Mouse (Mus musculus) embryonic facial prominence, embryonic 12.5 days (tissue): ENCODE results near the gene Anxa11. TPM values are rescaled to one million over a fixed set of nuclear protein-coding genes. Genes with fewer than 3 reads are reported as not detected.
"Not testable (repeated sequence)": the region's sequence is repeated elsewhere in the genome, so short reads cannot be mapped to it uniquely, and the experiment has no call there.

Source experiments
- ATAC-seq: fragments of 200-750 bp; cut with Nextera tagmentation; 2 replicates; pipeline ENCODE4 v1.8.0; 2017; ENCODE audit not compliant: insufficient number of reproducible peaks, insufficient read depth, low FRiP score, low TSS enrichment
- H3K27ac ChIP-seq: fragments of 300-500 bp; sonication (generic); 2 replicates; pipeline ENCODE4 v1.5.1; 2016; ENCODE audit warnings: mild to moderate bottlenecking
- H3K27me3 ChIP-seq: fragments of 300-500 bp; sonication (generic); 2 replicates; pipeline ENCODE4 v1.6.1; 2016; ENCODE audit warnings: mild to moderate bottlenecking, moderate library complexity
- H3K36me3 ChIP-seq: fragments of 300-500 bp; sonication (generic); 2 replicates; pipeline ENCODE4 v1.6.1; 2016; ENCODE audit warnings: mild to moderate bottlenecking
- H3K4me1 ChIP-seq: fragments of 300-500 bp; sonication (generic); 2 replicates; pipeline ENCODE4 v1.6.1; 2016
- H3K4me2 ChIP-seq: fragments of 300-500 bp; sonication (generic); replicated peaks from 2 replicates; pipeline ENCODE4 v1.6.1; 2016; ENCODE audit warnings: mild to moderate bottlenecking, moderate library complexity
- H3K4me3 ChIP-seq: fragments of 300-500 bp; sonication (generic); 2 replicates; pipeline ENCODE4 v1.5.1; 2016; ENCODE audit warnings: mild to moderate bottlenecking
- H3K9ac ChIP-seq: fragments of 300-500 bp; sonication (generic); 2 replicates; pipeline ENCODE4 v1.6.1; 2016; ENCODE audit warnings: mild to moderate bottlenecking, moderate library complexity
- H3K9me3 ChIP-seq: fragments of 300-500 bp; sonication (generic); 2 replicates; pipeline ENCODE4 v1.6.1; 2016; ENCODE audit warnings: mild to moderate bottlenecking, moderate library complexity
- WGBS: fragments of 180-500 bp; shearing (Covaris S2); methylation state at CpG from one replicate; pipeline ENCODE4 v1.1.7; 2016; 5-methylcytosine and 5-hydroxymethylcytosine counted together
- microRNA-seq: library from miRNA; unstranded; fragments of <30 nt; microRNA quantifications from one replicate; pipeline ENCODE4, GENCODE M21; 2017
- polyA plus RNA-seq: library from polyadenylated mRNA; unstranded; fragments of >200 nt; fragmentation: Nextera tagmentation; extraction: Ambion mirVana; gene quantifications from 2 replicates; pipeline ENCODE4 v1.2.1, GENCODE M21; 2016

Gene Anxa11
- polyA plus RNA-seq, 1 experiment from 2014 or later = 14.4 TPM

DNA sequence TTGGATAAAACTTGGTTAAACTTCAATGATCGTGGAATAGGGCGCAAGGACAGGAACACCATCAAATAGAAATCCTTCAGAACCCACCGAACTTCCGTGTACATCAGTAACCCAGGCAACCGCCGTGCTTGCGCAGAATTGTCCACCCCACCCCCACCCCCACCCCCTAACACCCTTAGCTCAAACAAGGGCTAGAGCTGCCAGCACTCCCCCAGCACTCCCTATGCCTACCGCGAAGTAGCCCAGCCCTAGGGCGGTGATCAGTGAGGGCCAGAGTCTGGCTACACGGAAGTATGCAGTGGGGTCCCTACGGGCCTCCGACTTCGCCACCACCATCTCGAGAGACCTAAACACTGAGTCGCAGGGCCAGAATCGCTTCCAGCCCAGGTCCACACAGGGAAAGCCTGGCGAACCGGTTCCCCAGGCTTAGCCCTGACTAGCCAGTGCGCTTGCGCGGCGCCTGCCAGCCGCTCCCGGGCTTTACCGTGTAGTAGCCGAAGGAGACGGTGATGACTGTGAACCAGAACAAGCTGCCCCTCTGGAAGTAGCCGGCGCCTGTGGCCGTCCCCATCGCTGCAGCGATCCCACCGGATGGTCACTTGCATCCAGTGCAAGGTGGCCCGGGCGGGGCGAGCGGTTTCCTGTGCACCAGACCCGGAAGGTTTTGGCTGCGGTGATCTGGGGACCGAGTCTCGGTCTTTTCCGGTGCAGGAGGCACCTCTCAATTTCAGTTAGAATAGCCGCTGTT is 85.0 kb downstream of the Anxa11 start:
- not testable (repeated sequence) for H3K4me2 ChIP-seq, H3K36me3 ChIP-seq, H3K9me3 ChIP-seq, H3K9ac ChIP-seq, ATAC-seq, H3K27me3 ChIP-seq, H3K27ac ChIP-seq, H3K4me1 ChIP-seq, H3K4me3 ChIP-seq
- WGBS = no CpG with 5 or more reads among the region's 44 CpGs

DNA sequence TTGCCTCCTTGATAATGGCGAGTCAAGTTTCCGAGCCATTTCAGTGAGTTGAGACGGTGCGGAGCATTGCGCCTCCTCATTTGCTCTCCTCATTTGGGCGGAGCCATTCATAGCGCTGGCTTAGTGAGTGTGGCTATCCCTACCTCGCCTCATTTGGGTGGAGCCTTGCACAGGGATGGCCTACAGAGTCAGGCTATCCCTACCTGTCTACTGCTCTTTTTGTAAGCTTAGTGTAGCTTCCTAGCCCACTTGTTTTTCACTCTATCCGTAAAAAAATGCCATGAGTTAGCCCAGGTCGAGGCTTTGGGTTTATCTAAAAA is 85.6 kb downstream of the Anxa11 start, which contains the start of gene Tmem254a:
Tmem254a (minus strand) TSS at position 111 of the 320 bp plus-strand sequence.
- H3K9ac ChIP-seq, H3K36me3 ChIP-seq, H3K27me3 ChIP-seq, H3K27ac ChIP-seq, H3K4me1 ChIP-seq, H3K9me3 ChIP-seq, ATAC-seq, H3K4me3 ChIP-seq, H3K4me2 ChIP-seq: not testable (repeated sequence)
- no CpG with 5 or more reads among the region's 10 CpGs for WGBS

Small RNA genes lying within 50 kb of the gene (microRNA-seq; reads per million reads assigned to microRNA genes)
- gene Gm23701 = not detected

Other genes starting within 250 kb of the Anxa11 start
- gene Ppif, start 148.0 kb upstream of the Anxa11 start, polyA plus RNA-seq = 27.6 and 30.3 TPM in 2 replicates
- gene Zcchc24, start 73.1 kb upstream of the Anxa11 start, polyA plus RNA-seq = 47.3 and 47.4 TPM in 2 replicates
- gene Plac9a, start 60.9 kb downstream of the Anxa11 start, polyA plus RNA-seq = 0.24 TPM in 1 of 2 replicates, not detected in the other
- 2.9 and 3.7 TPM in 2 replicates for gene Tmem254a, start 85.5 kb downstream of the Anxa11 start, polyA plus RNA-seq
- gene Cphx1, start 96.1 kb downstream of the Anxa11 start, polyA plus RNA-seq = not detected in 2 replicates
- gene Duxbl1, start 136.4 kb downstream of the Anxa11 start, polyA plus RNA-seq = 3.5 and 3.9 TPM in 2 replicates
- 2.7 and 5.9 TPM in 2 replicates for gene Gm9780, start 200.6 kb downstream of the Anxa11 start, polyA plus RNA-seq
- 26.6 and 29.4 TPM in 2 replicates for gene Tmem254c, start 225.2 kb downstream of the Anxa11 start, polyA plus RNA-seq
- gene Cphx2, start 239.4 kb downstream of the Anxa11 start, polyA plus RNA-seq = not detected in 2 replicates
- not detected in 2 replicates for gene Cphx3, start 240.1 kb downstream of the Anxa11 start, polyA plus RNA-seq